In genomic region chr2:26753357-26753756, GRCm38 (mm10) we compare ENCODE assay signal across 29 mouse cellular contexts.
A peak's percentile ranks its signal among the peaks of the same experiment; 100 is the strongest.
DNase-seq lines count a peak whose midpoint lies in the region; ATAC-seq and TF ChIP-seq lines count a peak whose summit lies in the region.
"Had no signal": no experiment of that assay in that cellular context is flagged by ENCODE, and none has a peak within 500 bp of the region (broad histone marks: within the 10 kb centered on the region; RNA-seq: fewer than 3 reads in every experiment).

No protein-coding gene starts in this region.

- H3K27ac ChIP-seq in intestine, postnatal 0 days (ENCODE audit: low read depth, low read length): no peak overlapping the region
- H3K27ac ChIP-seq: embryonic facial prominence, embryonic 12.5 days; embryonic facial prominence, embryonic 15.5 days; forebrain, embryonic 12.5 days; forebrain, embryonic 15.5 days; heart, adult 2 months; heart, embryonic 10.5 days; heart, embryonic 13.5 days; hindbrain, embryonic 14.5 days; hindbrain, postnatal 0 days; intestine, embryonic 15.5 days had no signal

- no peak overlapping the region for H3K4me2 ChIP-seq in intestine, postnatal 0 days (replicated peaks; ENCODE audit: low read depth)
- H3K4me2 ChIP-seq: embryonic facial prominence, embryonic 12.5 days; embryonic facial prominence, embryonic 15.5 days; forebrain, embryonic 12.5 days; forebrain, embryonic 15.5 days; heart, embryonic 13.5 days; hindbrain, embryonic 14.5 days; intestine, embryonic 15.5 days had no signal

- no peaks in the 10 kb centered on the region for H3K36me3 ChIP-seq in intestine, postnatal 0 days (ENCODE audit: control insufficient read depth, insufficient read depth)
- H3K36me3 ChIP-seq: embryonic facial prominence, embryonic 12.5 days; embryonic facial prominence, embryonic 15.5 days; forebrain, embryonic 12.5 days; forebrain, embryonic 15.5 days; G1E; heart, embryonic 10.5 days; heart, embryonic 13.5 days; intestine, embryonic 15.5 days had no signal

- no peak overlapping the region for H3K9ac ChIP-seq in intestine, postnatal 0 days (ENCODE audit: low read depth, low read length)
- H3K9ac ChIP-seq: embryonic facial prominence, embryonic 12.5 days; embryonic facial prominence, embryonic 15.5 days; forebrain, embryonic 12.5 days; forebrain, embryonic 15.5 days; heart, embryonic 13.5 days; hindbrain, embryonic 14.5 days; intestine, embryonic 15.5 days had no signal

- peak; percentile 64 for DNase-seq in CD4-positive helper T cell, adult 2 months (ENCODE audit: low read depth, low spot score)
- DNase-seq in naive thymus-derived CD4-positive, alpha-beta T cell, adult 2 months (ENCODE audit: low read depth): peak; percentile 68
- no peak for DNase-seq in gastrocnemius, adult 18-20 months (ENCODE audit: low spot score)
- DNase-seq in kidney, postnatal 36 days: no peak
- DNase-seq: adrenal gland, adult 2 months; adrenal gland, postnatal 14 days; cerebellum, adult 11 months; cerebellum, adult 2 months; cerebellum, adult 9-11 months; cerebellum, postnatal 25 days; gastrocnemius, postnatal 10 days; gastrocnemius, postnatal 36 days; heart, adult 2 months; heart, postnatal 14 days; heart, postnatal 4 days; kidney, adult 18-20 months had no signal

- no peaks in the 10 kb centered on the region for H3K4me1 ChIP-seq in intestine, postnatal 0 days (replicated peaks; ENCODE audit: control insufficient read depth, insufficient read depth, low read length)
- H3K4me1 ChIP-seq: embryonic facial prominence, embryonic 12.5 days; embryonic facial prominence, embryonic 15.5 days; forebrain, embryonic 12.5 days; forebrain, embryonic 15.5 days; heart, embryonic 10.5 days; heart, embryonic 13.5 days; intestine, embryonic 15.5 days had no signal

- no peak for TF ChIP-seq CTCF in intestine, postnatal 0 days (IDR thresholded peaks at IDR 0.05; ENCODE audit: low read depth)

- WGBS in intestine, postnatal 0 days: 73% methylated on average over 4 of the region's 4 CpGs

- no peaks in the 10 kb centered on the region for H3K27me3 ChIP-seq in intestine, postnatal 0 days (replicated peaks; ENCODE audit: control insufficient read depth, insufficient read depth, low read length)
- H3K27me3 ChIP-seq: embryonic facial prominence, embryonic 12.5 days; embryonic facial prominence, embryonic 15.5 days; forebrain, embryonic 12.5 days; forebrain, embryonic 15.5 days; heart, embryonic 13.5 days; intestine, embryonic 15.5 days had no signal

- no peaks in the 10 kb centered on the region for H3K9me3 ChIP-seq in intestine, postnatal 0 days (ENCODE audit: control insufficient read depth)
- H3K9me3 ChIP-seq: embryonic facial prominence, embryonic 12.5 days; embryonic facial prominence, embryonic 15.5 days; forebrain, embryonic 12.5 days; forebrain, embryonic 15.5 days; G1E; heart, embryonic 10.5 days; heart, embryonic 13.5 days; intestine, embryonic 15.5 days had no signal

- no peak overlapping the region for H3K4me3 ChIP-seq in intestine, postnatal 0 days (ENCODE audit: low read depth, low read length)
- H3K4me3 ChIP-seq: embryonic facial prominence, embryonic 12.5 days; embryonic facial prominence, embryonic 15.5 days; forebrain, embryonic 12.5 days; forebrain, embryonic 15.5 days; heart, adult 2 months; heart, embryonic 10.5 days; heart, embryonic 13.5 days; intestine, embryonic 15.5 days had no signal

- ATAC-seq in CD4-positive, CD25-positive, alpha-beta regulatory T cell, adult 4 months: peak; percentile 73
- peak; percentile 49 for ATAC-seq in activated CD4-positive, CD25-positive, alpha-beta regulatory T cell, adult 4 months
- no peak for ATAC-seq in intestine, postnatal 0 days
- ATAC-seq: forebrain, embryonic 15.5 days; hindbrain, postnatal 0 days; intestine, embryonic 15.5 days had no signal

Comparison
In these comparisons a context has a peak if more than half of its experiments do, and no peak if none do; other contexts are left out.
1. DNase-seq: peak in CD4-positive helper T cell, adult 2 months (single experiment) and naive thymus-derived CD4-positive, alpha-beta T cell, adult 2 months (single experiment); none in gastrocnemius, adult 18-20 months (single experiment) and kidney, postnatal 36 days (0 of 2).